Mouse (Mus musculus) 3T3-L1 (cell line): ENCODE data around the gene Pou4f1.

Source experiments
- DNase-seq: peaks from one replicate; pipeline ENCODE4 v3.0.0-alpha.2; 2015; ENCODE audit warnings: low read depth, low spot score

Gene Pou4f1

DNA sequence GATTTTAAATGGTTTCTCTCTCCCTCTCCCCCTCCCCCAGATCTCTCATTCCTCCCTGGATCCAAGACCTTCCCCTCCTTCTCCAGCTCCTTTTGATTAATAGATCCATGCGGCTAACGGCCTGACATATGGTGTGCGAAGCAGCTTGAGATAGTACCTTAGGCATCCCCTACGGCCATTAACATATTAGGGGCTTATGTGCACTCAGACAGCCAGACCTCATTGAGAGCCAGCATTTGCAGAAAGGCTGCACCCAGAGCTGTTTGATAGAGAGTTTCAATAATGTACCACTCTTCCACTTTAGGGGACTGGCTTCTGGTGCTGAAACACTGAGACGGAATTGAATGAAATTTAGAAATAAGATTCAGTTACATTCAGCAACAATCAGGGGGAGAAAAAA is 10.8 kb downstream of the Pou4f1 start:
- no peak for DNase-seq

DNA sequence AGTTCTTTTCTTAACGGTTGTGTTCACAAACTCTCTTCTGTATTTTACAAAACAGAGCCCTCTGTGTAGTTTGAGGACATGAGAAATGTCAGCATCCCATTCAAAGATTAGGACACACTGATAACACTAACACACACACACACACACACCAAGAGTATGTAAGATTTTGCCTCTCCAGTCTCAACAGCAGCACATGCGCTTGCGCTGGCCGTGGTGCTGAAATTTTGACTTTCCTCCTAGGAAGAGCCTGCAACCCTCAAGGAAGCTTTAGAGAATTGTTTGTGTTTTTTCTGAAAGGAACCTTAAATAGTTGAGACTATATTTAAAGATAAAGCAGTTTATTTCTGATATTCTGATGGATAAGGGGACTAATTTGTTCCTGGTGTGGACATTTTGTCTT is 14.0 kb downstream of the Pou4f1 start:
- DNase-seq, result peak; percentile 69

DNA sequence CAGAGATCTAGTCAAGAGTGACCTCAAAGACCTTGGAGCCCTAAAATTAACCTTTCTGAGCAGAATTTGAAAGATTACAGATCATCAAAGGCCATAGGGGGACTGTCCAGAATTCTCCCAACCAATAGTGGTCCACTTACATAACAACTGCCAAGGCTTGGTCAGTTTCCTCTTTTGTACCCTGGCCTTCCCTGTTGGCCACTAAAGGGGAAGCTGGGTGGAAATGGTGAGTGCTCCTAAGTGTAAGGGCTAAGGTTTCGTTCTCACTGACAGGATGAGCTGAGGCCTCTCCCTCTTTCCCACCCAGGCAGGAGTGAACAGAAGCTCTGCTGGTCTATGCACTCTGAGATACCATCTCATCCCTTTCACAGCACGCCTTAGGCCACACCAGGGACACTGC is 33.5 kb downstream of the Pou4f1 start:
- DNase-seq, result no peak

DNA sequence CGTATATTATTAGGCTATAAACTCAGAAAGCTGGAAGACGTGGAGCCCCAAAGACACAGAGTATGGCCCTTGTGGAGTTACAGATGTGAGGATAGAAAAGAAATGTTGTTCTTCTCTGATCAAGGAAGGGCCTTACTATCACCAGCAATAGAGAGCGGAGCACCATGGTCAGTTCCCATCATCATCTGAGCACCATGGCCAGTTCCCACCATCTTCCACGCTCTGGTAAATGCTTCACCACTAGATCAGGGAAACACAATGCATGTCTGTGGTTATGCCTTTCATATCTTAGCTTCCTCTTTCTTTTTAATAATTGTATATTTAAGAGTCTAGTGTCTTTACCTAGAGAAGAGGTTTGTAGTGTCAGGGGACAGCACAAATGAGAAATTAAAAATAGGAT is 37.0 kb downstream of the Pou4f1 start:
- peak; percentile 9 for DNase-seq

DNA sequence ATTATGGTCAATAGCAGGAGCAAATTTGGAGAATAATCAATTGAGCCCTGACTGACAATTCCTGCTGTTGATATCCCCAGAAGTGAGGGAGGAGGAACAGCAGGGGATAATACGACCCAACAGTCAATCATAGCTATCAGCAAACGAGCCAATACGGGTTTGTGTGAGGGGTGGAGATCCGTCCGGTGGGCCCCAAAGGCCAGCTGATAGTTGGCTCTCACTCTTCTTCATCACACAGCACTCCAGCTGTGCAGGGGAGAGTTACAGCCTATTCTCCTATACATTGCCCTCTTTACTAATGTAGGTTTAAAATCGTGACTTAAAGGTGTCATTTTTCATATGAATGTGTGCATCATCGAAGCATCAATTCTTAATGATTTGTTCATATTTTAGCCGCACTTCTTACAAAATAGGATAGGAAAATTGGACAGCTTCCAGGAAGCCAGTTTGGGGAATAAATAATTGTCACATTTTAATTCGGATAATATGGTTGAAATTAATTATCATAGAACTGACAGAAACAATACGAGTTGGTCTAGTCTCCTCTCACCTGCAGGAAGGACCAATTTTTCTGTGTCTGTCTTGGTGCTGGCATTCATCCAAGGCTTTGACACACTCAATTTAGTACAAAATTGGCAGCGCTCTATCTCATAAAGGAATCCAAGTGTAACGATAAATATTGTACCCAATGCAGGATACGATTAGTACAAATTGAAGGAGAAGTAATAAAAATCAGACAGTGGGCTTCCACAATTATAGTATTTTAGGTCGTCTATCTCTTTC is 43.9 kb downstream of the Pou4f1 start:
- no peak for DNase-seq
